Mouse (Mus musculus) midbrain, embryonic 12.5 days (tissue): ENCODE measurements at regions not wholly inside any gene's neighbourhood (a gene's known extent, or its start where the extent isn't known, plus 50 kb on each side); places are given as distances from the start of the nearest gene placed in this dataset.

Source experiments
- ATAC-seq: fragments of 200-750 bp; cut with Nextera tagmentation; 2 replicates; pipeline ENCODE4 v1.8.0; 2017; ENCODE audit warnings: low read depth, moderate TSS enrichment, moderate library complexity; ENCODE audit not compliant: low FRiP score
- H3K27ac ChIP-seq: fragments of 300-500 bp; sonication (generic); replicated peaks from 2 replicates; pipeline ENCODE4 v1.5.1; 2016; ENCODE audit warnings: mild to moderate bottlenecking
- H3K27me3 ChIP-seq: fragments of 300-500 bp; sonication (generic); 2 replicates; pipeline ENCODE4 v1.6.1; 2016; ENCODE audit warnings: mild to moderate bottlenecking
- H3K36me3 ChIP-seq: fragments of 300-500 bp; sonication (generic); 2 replicates; pipeline ENCODE4 v1.6.1; 2016
- H3K4me1 ChIP-seq: fragments of 300-500 bp; sonication (generic); 2 replicates; pipeline ENCODE4 v1.6.1; 2016
- H3K4me2 ChIP-seq: fragments of 300-500 bp; sonication (generic); replicated peaks from 2 replicates; pipeline ENCODE4 v1.6.1; 2016; ENCODE audit warnings: mild to moderate bottlenecking, moderate library complexity
- H3K4me3 ChIP-seq: fragments of 300-500 bp; sonication (generic); 2 replicates; pipeline ENCODE4 v1.5.1; 2016; ENCODE audit warnings: mild to moderate bottlenecking
- H3K9ac ChIP-seq: fragments of 300-500 bp; sonication (generic); replicated peaks from 2 replicates; pipeline ENCODE4 v1.6.1; 2016; ENCODE audit warnings: mild to moderate bottlenecking, moderate library complexity
- H3K9me3 ChIP-seq: fragments of 300-500 bp; sonication (generic); 2 replicates; pipeline ENCODE4 v1.6.1; 2016; ENCODE audit warnings: mild to moderate bottlenecking
- WGBS: fragments of 180-500 bp; shearing (Covaris S2); methylation state at CpG from one replicate; pipeline ENCODE4 v1.1.7; 2016; 5-methylcytosine and 5-hydroxymethylcytosine counted together

DNA sequence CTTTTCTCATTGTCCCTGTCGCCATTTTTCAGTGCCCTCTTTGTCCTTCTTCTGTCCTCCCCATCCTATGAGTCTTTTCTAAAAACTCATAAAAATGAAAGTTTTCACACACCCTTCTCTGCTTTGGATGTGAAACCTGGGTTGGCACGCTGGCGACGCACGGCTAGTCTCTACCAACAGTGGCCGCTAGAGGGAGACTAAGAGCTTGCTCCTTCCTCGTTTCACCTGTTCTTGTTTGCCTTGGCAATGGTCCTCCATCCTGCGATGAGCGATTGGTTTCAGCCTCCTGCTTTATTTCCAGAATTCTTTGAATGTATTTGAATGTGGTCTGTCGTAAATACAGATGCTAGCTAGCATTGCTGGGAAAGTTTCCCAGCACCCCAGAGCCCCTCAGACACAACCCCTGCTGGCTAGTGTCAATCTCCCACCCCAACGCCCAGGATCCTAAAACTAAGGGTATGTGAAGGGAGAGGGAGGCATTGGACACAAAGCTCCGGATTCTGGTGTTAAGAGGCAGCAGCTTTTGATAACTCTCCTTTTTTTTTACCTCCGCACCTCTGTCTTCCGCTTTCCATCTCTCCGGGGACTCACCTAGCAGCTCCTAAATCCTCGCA is 85.8 kb upstream of the Hmcn1 start:
- H3K9ac ChIP-seq: no peak overlapping the region

DNA sequence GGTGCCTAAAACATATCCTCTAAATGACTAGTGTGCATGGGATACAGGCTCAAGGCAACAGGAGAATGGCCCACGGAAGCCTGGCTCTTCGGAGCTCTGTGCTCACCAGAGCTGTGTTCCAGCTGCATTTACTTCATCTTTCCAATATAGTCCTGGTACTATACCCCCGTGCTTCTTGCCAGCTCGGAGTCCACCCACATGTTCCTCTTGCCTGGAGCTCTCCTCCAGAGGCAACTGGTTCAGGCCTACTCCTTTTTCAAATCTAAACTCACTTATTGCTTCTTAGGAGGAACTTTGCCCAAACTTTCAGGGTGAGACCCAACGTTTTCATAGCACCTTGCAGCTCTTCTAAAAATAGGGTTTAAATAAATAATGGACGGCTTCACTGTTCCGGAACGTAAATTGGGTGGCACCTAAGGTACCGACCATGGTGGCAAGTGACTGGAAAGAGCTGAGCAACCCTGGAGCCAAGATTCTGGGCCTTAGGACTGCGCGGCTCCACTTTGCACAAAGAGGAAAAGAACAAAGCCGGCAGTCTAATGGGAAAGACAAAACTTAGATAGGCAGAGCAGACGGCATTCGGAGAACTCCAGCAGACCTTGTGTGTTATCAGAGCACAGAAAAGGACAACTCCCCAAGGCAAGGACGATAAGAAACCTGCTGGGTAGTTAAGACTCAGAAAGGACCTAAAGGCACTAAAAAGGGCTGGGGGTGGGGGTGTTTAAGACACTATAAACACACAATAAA is 86.6 kb upstream of the Hmcn1 start:
- no peaks in the 10 kb centered on the region for H3K27me3 ChIP-seq
- no peak overlapping the region for H3K27ac ChIP-seq
- 87% methylated on average over 15 of the region's 15 CpGs for WGBS
- ATAC-seq: no peak
- H3K9ac ChIP-seq: no peak overlapping the region
- H3K36me3 ChIP-seq: no peaks in the 10 kb centered on the region
- H3K9me3 ChIP-seq: no peaks in the 10 kb centered on the region
- H3K4me2 ChIP-seq: no peak overlapping the region
- no peak overlapping the region for H3K4me3 ChIP-seq
- no peaks in the 10 kb centered on the region for H3K4me1 ChIP-seq

More for the DNA sequence above, 85.8 kb upstream of the Hmcn1 start:
- Histone ChIP-seq H3K4me1 (no peaks in the 10 kb centered on the region), H3K4me3 (no peak overlapping the region), H3K27me3 (no peaks in the 10 kb centered on the region), H3K4me2 (no peak overlapping the region), H3K9me3 (no peaks in the 10 kb centered on the region), H3K27ac (no peak overlapping the region), H3K36me3 (no peaks in the 10 kb centered on the region)
- WGBS: 39% methylated on average over 16 of the region's 16 CpGs
- ATAC-seq: peak; percentile 60; the same call in 1 of the 2 replicates

DNA sequence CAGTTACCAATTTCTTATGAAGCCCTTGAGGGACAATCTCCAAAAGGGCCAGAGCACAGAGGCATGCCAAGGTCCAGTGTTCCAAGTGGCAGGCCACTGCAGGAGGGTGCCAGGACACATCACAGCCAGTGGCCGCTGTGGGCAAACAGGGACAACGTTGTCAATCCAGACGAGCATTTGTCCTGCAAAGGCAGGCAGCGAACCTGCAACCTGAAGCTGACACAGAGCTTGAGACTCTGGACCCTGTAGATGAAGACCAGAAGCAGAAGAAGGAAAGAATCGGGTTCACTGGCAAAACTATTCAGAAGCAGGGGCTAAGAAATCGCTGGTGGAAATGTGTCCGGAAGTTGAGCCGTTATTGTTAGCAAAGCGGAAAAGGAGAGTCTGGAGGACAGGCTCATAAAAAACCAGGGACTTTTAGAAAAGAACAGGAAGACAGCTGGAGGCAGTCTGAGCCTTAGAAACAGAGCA is 87.3 kb upstream of the Hmcn1 start:
- H3K27me3 ChIP-seq: no peaks in the 10 kb centered on the region
- no peak overlapping the region for H3K27ac ChIP-seq
- H3K9ac ChIP-seq: no peak overlapping the region
- H3K36me3 ChIP-seq: no peaks in the 10 kb centered on the region
- no peak for ATAC-seq
- no peak overlapping the region for H3K4me3 ChIP-seq
- WGBS: 83% methylated on average over 9 of the region's 9 CpGs
- H3K4me1 ChIP-seq: no peaks in the 10 kb centered on the region
- no peaks in the 10 kb centered on the region for H3K9me3 ChIP-seq
- H3K4me2 ChIP-seq: no peak overlapping the region

GRCm38 (mm10) chr1:151082510-151083033 is 89.3 kb upstream of the Hmcn1 start:
- H3K27ac ChIP-seq: no peak overlapping the region
- H3K4me1 ChIP-seq: 0 out of 2 replicates have a peak, but pooled peaks cover 9% of the 10 kb centered on the region
- no peak for ATAC-seq
- no peak overlapping the region for H3K9ac ChIP-seq
- no peak overlapping the region for H3K4me3 ChIP-seq
- WGBS: 91% methylated on average over 5 of the region's 5 CpGs
- H3K27me3 ChIP-seq: no peaks in the 10 kb centered on the region
- H3K4me2 ChIP-seq: no peak overlapping the region
- no peaks in the 10 kb centered on the region for H3K36me3 ChIP-seq
- no peaks in the 10 kb centered on the region for H3K9me3 ChIP-seq

- Histone ChIP-seq H3K27ac (no peak overlapping the region), H3K4me1 (peaks cover 9% of the 10 kb centered on the region; the same call in 1 of the 2 replicates), H3K4me2 (no peak overlapping the region), H3K4me3 (no peak overlapping the region), H3K9ac (no peak overlapping the region), H3K9me3 (no peaks in the 10 kb centered on the region), H3K27me3 (no peaks in the 10 kb centered on the region), H3K36me3 (no peaks in the 10 kb centered on the region)
- ATAC-seq: no peak
- WGBS: 86% methylated on average over 2 of the region's 2 CpGs
Observed at GRCm38 (mm10) chr1:151083806-151084205, 90.6 kb upstream of the Hmcn1 start.

DNA sequence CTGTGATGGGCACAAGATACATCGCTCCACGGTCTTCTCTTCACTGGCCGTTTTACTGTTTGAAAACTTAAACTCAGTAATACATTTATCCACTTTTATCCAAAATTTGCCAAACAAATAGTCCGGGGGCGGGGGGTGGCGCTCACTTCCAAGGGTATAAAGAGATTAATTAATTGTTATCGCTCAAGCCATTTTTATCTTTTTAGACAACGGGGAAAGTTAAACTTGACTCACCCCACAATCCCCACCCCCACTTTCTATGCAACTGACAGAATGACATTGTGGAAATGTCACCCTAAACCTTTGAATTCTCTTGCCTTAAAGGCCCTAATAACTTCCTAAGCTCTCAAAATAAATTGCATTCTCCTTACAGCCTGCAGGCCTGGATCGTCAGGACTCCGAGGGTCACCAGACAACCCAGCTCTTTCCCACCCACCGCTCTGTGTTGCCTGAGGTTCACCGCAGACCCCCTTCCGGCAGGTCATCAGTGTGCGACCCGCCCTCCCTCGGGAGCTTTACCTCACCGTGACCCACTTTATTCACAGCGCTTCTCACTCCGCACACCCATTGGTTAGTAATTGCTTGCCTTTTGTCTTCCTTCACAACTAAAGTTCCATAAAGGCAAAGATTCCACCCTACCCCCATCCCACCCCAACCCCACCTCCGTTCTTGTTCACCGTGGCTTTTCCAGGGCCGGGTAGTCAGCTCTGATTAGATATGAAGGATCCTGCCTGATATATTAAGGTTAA is 93.0 kb upstream of the Hmcn1 start:
- H3K9me3 ChIP-seq: no peaks in the 10 kb centered on the region
- ATAC-seq: peak; percentile 42; the same call in 1 of the 2 replicates
- H3K9ac ChIP-seq: no peak overlapping the region
- H3K4me3 ChIP-seq: no peak overlapping the region
- peaks cover 9% of the 10 kb centered on the region; the same call in 1 of the 2 replicates for H3K4me1 ChIP-seq
- no peak overlapping the region for H3K4me2 ChIP-seq
- no peaks in the 10 kb centered on the region for H3K27me3 ChIP-seq
- WGBS: 66% methylated on average over 22 of the region's 22 CpGs
- H3K27ac ChIP-seq: no peak overlapping the region
- no peaks in the 10 kb centered on the region for H3K36me3 ChIP-seq

DNA sequence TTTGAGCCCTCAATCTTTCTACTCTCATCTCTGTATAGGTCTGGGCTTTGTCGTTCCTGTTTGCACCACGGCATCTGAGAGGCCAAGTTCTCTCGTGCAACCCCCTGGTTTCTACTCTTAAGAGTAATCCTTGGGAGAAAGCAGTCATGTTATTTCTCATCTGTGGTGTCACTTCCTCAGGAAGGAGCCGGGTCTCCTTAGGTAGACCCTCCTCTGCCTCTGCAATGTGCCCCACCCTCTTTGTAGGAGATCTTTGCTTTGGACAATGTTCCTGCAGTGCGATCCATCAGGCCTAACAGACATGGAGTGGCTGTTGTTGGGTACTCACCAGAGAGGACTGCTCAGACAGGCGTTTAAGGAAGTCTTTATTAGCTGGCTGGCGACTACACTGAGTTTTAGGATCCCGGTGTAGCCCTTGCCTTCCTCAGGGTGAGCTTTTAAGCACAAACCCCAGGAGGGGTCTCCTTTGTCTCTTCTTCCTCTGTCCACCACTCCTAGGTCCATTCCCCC is 94.0 kb upstream of the Hmcn1 start:
- Histone ChIP-seq H3K27ac (no peak overlapping the region), H3K27me3 (no peaks in the 10 kb centered on the region), H3K4me2 (no peak overlapping the region), H3K4me3 (no peak overlapping the region), H3K9ac (no peak overlapping the region), H3K4me1 (peaks cover 9% of the 10 kb centered on the region; the same call in 1 of the 2 replicates), H3K36me3 (no peaks in the 10 kb centered on the region), H3K9me3 (no peaks in the 10 kb centered on the region)
- 77% methylated on average over 8 of the region's 8 CpGs for WGBS
- ATAC-seq: no peak

DNA sequence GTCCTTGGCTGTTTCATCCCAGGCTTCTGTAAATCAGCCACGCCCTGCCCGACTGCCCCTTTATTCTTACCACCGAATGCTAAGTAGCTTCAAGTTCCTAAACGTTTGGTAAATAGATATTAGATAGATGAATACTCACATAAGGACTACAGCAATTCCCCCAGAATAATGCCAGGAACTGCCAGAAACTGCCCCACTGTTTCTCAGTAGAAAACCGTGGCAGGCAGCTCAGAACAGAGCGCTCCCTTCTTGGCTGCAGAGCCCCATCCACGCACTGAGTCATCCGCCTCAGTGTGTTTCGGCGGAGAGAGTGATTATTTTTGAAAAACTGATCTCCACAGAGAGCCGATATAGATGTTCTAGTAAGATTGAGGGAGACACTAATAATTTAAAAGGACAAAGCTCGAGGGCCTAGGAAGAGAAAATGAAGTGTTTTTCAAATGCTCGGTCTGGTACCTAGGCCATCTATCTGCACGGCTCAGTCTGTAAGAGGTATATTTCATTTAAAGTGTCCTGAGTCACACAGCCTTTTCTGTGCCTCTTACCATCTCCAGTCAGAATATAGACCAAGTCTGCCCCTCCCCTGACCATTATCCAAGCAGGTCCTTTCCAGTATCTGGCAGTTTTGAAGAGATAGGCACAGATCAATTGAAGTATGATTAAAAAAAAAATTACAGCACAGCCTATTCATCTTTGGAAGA is 94.4 kb upstream of the Gm47985 start:
- Histone ChIP-seq H3K4me1 (peaks cover 9% of the 10 kb centered on the region; the same call in 1 of the 2 replicates), H3K27ac (no peak overlapping the region), H3K36me3 (no peaks in the 10 kb centered on the region), H3K9me3 (no peaks in the 10 kb centered on the region), H3K4me3 (no peak overlapping the region), H3K4me2 (no peak overlapping the region), H3K27me3 (no peaks in the 10 kb centered on the region), H3K9ac (no peak overlapping the region)
- no peak for ATAC-seq
- 82% methylated on average over 14 of the region's 14 CpGs for WGBS

DNA sequence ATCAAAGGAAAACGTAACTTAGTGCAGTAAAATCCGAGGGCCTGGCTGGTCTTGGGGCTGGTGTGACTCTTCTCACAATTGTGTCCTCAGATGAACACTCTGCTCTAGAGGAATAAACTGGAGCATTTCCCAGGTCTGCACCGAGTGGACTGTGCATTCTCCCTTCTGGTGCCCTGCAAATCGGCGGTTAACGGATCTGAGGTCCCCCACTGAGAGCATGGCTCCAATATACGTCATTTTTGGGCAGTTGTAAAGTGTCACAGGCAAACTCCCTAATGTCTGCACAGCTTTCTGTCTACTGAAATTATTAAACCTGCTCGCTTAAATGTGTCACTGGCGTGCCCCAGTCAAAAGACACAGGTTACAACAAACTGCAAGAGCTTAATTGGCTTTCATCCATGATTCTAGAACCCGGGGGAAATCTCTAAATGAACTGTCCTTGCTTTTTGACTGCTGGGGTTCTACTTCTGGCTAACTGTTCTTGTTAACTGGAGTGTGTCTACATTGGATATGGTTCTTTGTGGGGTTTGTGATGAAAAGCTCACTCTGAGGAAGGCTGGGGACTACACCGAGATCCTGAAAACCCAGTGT is 93.7 kb upstream of the Gm47985 start:
- no peak for ATAC-seq

GRCm38 (mm10) chr1:151092035-151092434 is 90.3 kb upstream of the Gm47985 start:
- no peaks in the 10 kb centered on the region for H3K9me3 ChIP-seq
- 69% methylated on average over 4 of the region's 4 CpGs for WGBS
- no peak overlapping the region for H3K4me2 ChIP-seq

More for the DNA sequence above, 93.7 kb upstream of the Gm47985 start:
- Histone ChIP-seq H3K4me3 (no peak overlapping the region), H3K9ac (no peak overlapping the region), H3K36me3 (no peaks in the 10 kb centered on the region), H3K4me2 (no peak overlapping the region), H3K27ac (no peak overlapping the region), H3K9me3 (no peaks in the 10 kb centered on the region), H3K27me3 (no peaks in the 10 kb centered on the region), H3K4me1 (peaks cover 9% of the 10 kb centered on the region; the same call in 1 of the 2 replicates)
- WGBS: 78% methylated on average over 11 of the region's 11 CpGs

More at GRCm38 (mm10) chr1:151092035-151092434, 90.3 kb upstream of the Gm47985 start:
- H3K4me3 ChIP-seq: no peak overlapping the region
- H3K9ac ChIP-seq: no peak overlapping the region
- H3K4me1 ChIP-seq: peaks cover 12% of the 10 kb centered on the region
- ATAC-seq: no peak
- H3K27me3 ChIP-seq: no peaks in the 10 kb centered on the region
- no peak overlapping the region for H3K27ac ChIP-seq
- H3K36me3 ChIP-seq: no peaks in the 10 kb centered on the region
